Mouse (Mus musculus) embryonic facial prominence, embryonic 14.5 days (tissue): ENCODE data around the gene Dab1. TPM values are rescaled to one million over a fixed set of nuclear protein-coding genes. Genes with fewer than 3 reads are reported as not detected.

ENCODE experiments used
- ATAC-seq: fragments of 200-750 bp; cut with Nextera tagmentation; 2 replicates; pipeline ENCODE4 v1.8.0; 2017; ENCODE audit warnings: low read depth, moderate number of reproducible peaks, moderate TSS enrichment
- DNase-seq: peaks from one replicate; pipeline ENCODE4 v3.0.0-alpha.2; 2015; ENCODE audit warnings: low spot score
- H3K27ac ChIP-seq: fragments of 300-500 bp; sonication (generic); replicated peaks from 2 replicates; pipeline ENCODE4 v1.5.1; 2014; ENCODE audit warnings: low read depth, mild to moderate bottlenecking, low read length, moderate library complexity
- H3K27me3 ChIP-seq: fragments of 300-500 bp; sonication (generic); replicated peaks from 2 replicates; pipeline ENCODE4 v1.6.1; 2014; ENCODE audit warnings: low read length; ENCODE audit not compliant: control insufficient read depth, insufficient read depth
- H3K36me3 ChIP-seq: fragments of 300-500 bp; sonication (generic); 2 replicates; pipeline ENCODE4 v1.6.1; 2014; ENCODE audit warnings: low read length, mixed read lengths; ENCODE audit not compliant: control insufficient read depth, insufficient read depth
- H3K4me1 ChIP-seq: fragments of 300-500 bp; sonication (generic); 2 replicates; pipeline ENCODE4 v1.6.1; 2014; ENCODE audit warnings: antibody characterized with exemption, low read length; ENCODE audit not compliant: control insufficient read depth, insufficient read depth
- H3K4me2 ChIP-seq: fragments of 300-500 bp; sonication (generic); 2 replicates; pipeline ENCODE4 v1.6.1; 2014; ENCODE audit warnings: low read depth, mild to moderate bottlenecking, low read length, moderate library complexity, mixed read lengths
- H3K4me3 ChIP-seq: fragments of 300-500 bp; sonication (generic); 2 replicates; pipeline ENCODE4 v1.5.1; 2014; ENCODE audit warnings: low read depth, mild to moderate bottlenecking, low read length
- H3K9ac ChIP-seq: fragments of 300-500 bp; sonication (generic); 2 replicates; pipeline ENCODE4 v1.6.1; 2014; ENCODE audit warnings: low read depth, mild to moderate bottlenecking, low read length, moderate library complexity, mixed read lengths
- H3K9me3 ChIP-seq: fragments of 300-500 bp; sonication (generic); 2 replicates; pipeline ENCODE4 v1.6.1; 2016; ENCODE audit warnings: low read length; ENCODE audit not compliant: control insufficient read depth
- WGBS: fragments of 180-500 bp; shearing (Covaris S2); extraction: QIAGEN DNeasy Blood & Tissue Kit; methylation state at CpG from one replicate; pipeline ENCODE4 v1.1.7; 2014; 5-methylcytosine and 5-hydroxymethylcytosine counted together
- polyA plus RNA-seq: library from polyadenylated mRNA; unstranded; fragments of >200 nt; fragmentation: Nextera tagmentation; extraction: Ambion mirVana; gene quantifications from 2 replicates; pipeline ENCODE4 v1.2.1, GENCODE M21; 2014

Dab1 gene
- polyA plus RNA-seq, 1 experiment from 2014 or later = 7.5 TPM

- Histone ChIP-seq H3K4me2 (no peak overlapping the region), H3K36me3 (no peaks in the 10 kb centered on the region), H3K9ac (no peak overlapping the region), H3K27ac (no peak overlapping the region), H3K4me3 (no peak overlapping the region), H3K9me3 (no peaks in the 10 kb centered on the region), H3K4me1 (no peaks in the 10 kb centered on the region), H3K27me3 (no peaks in the 10 kb centered on the region)
- no peak for ATAC-seq
- DNase-seq = no peak
- 72% methylated on average over 3 of the region's 3 CpGs for WGBS
Observed at GRCm38 (mm10) chr4:104644357-104644630, 1025.1 kb downstream of the Dab1 start.

DNA sequence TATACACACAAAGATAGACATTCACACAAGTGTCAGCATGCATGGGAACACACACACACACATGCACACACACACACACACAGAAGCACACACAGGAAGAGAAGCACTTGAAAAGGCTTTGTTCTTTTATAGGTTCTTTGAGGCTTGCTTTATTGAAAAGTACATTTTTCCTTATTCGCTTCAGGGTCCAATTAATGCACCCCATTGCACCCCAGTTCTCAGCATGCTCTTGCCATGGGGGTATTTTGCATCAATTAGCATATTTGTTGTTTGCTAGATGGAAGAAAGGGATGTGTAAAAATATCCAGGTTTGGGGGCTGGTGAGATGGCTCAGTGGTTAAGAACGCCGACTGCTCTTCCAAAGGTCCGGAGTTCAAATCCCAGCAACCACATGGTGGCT, 1025.7 kb downstream of the Dab1 start:
- 95% methylated on average over 4 of the region's 4 CpGs for WGBS
- ATAC-seq = no peak
- H3K4me2 ChIP-seq = no peak overlapping the region

GRCm38 (mm10) chr4:104651761-104652160, 1032.6 kb downstream of the Dab1 start:
- Histone ChIP-seq H3K9ac (no peak overlapping the region), H3K27ac (no peak overlapping the region), H3K27me3 (no peaks in the 10 kb centered on the region), H3K4me2 (no peak overlapping the region), H3K4me3 (no peak overlapping the region), H3K36me3 (no peaks in the 10 kb centered on the region), H3K4me1 (no peaks in the 10 kb centered on the region), H3K9me3 (no peaks in the 10 kb centered on the region)
- no peak for DNase-seq
- ATAC-seq = no peak
- WGBS = 77% methylated on average over 6 of the region's 6 CpGs

More for the DNA sequence above, 1025.7 kb downstream of the Dab1 start:
- H3K4me1 ChIP-seq = no peaks in the 10 kb centered on the region
- no peak overlapping the region for H3K9ac ChIP-seq
- H3K36me3 ChIP-seq = no peaks in the 10 kb centered on the region
- H3K27ac ChIP-seq = no peak overlapping the region
- DNase-seq = no peak
- H3K9me3 ChIP-seq = no peaks in the 10 kb centered on the region
- no peak overlapping the region for H3K4me3 ChIP-seq
- H3K27me3 ChIP-seq = no peaks in the 10 kb centered on the region

DNA sequence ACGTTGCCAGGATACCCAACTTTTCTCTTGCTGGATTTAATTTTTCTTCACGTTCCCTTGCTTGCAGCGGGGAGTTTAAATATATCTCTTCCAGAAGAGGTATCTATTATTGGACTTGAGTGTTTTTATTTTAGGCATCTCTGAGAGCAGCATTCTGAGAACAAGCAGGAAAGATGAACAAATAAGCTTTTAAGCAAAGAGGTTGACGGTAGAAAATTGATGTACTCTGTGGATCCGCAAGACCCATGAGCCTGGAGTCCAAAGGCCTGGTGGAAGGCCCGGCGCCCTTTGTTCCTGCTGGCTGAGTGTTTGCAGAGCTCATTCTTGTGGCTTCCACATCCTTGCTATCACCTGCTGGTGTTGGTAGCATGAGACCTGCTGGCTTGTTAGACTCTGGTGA, 1037.6 kb downstream of the Dab1 start:
- H3K9ac ChIP-seq = no peak overlapping the region
- H3K27me3 ChIP-seq = no peaks in the 10 kb centered on the region
- 74% methylated on average over 7 of the region's 7 CpGs for WGBS
- no peaks in the 10 kb centered on the region for H3K36me3 ChIP-seq
- ATAC-seq (no peak), DNase-seq (no peak)
- H3K4me1 ChIP-seq = no peaks in the 10 kb centered on the region
- no peak overlapping the region for H3K4me2 ChIP-seq
- no peak overlapping the region for H3K27ac ChIP-seq
- no peaks in the 10 kb centered on the region for H3K9me3 ChIP-seq
- no peak overlapping the region for H3K4me3 ChIP-seq

GRCm38 (mm10) chr4:104662841-104663614, 1043.9 kb downstream of the Dab1 start:
- 73% methylated on average over 12 of the region's 12 CpGs for WGBS
- no peak overlapping the region for H3K9ac ChIP-seq
- no peaks in the 10 kb centered on the region for H3K9me3 ChIP-seq
- H3K4me3 ChIP-seq = no peak overlapping the region
- no peaks in the 10 kb centered on the region for H3K4me1 ChIP-seq
- no peak for DNase-seq
- H3K4me2 ChIP-seq = no peak overlapping the region
- no peaks in the 10 kb centered on the region for H3K36me3 ChIP-seq
- no peaks in the 10 kb centered on the region for H3K27me3 ChIP-seq
- no peak overlapping the region for H3K27ac ChIP-seq
- no peak for ATAC-seq

GRCm38 (mm10) chr4:104665553-104665952, 1046.4 kb downstream of the Dab1 start:
- DNase-seq (no peak), ATAC-seq (no peak)
- Histone ChIP-seq H3K9me3 (no peaks in the 10 kb centered on the region), H3K4me1 (no peaks in the 10 kb centered on the region), H3K27ac (no peak overlapping the region), H3K27me3 (no peaks in the 10 kb centered on the region), H3K4me3 (no peak overlapping the region), H3K4me2 (no peak overlapping the region), H3K36me3 (no peaks in the 10 kb centered on the region), H3K9ac (no peak overlapping the region)

DNA sequence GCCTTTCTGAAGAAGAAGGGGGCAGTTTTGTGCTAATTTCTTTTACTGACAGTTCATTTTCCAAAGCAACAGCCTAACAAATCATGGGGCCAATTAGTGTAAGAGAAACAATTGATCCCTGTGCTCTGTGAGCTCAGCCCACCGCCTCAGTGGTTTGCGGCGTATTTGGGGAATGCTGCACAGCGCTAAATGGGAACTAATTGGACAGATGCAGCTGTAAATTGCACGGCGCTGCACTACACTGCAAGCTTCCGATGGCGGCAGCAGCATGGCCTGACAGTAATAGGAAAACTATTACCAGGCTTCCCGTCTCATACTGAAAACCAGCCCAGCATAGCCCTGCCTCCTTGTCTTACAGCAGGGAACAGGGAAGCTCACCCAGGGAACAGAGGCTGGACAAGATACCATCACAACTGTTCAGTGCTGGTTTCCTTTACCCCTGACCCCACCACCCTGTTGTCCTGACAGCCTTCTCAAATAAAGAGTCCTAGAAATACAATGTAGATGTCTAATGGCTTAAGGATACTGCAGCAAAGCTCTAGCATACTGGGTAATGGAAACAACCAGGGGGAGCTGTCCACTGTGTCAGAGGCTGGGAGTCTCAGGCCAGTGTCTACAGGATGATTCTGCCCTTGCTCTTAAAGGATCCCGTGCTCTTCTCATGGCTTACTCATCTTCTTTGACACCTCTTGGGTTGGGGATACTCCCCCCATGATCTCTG, 1047.8 kb downstream of the Dab1 start:
- Histone ChIP-seq H3K4me3 (no peak overlapping the region), H3K4me1 (no peaks in the 10 kb centered on the region), H3K36me3 (no peaks in the 10 kb centered on the region), H3K9me3 (no peaks in the 10 kb centered on the region), H3K27ac (no peak overlapping the region), H3K9ac (no peak overlapping the region), H3K4me2 (no peak overlapping the region), H3K27me3 (no peaks in the 10 kb centered on the region)
- DNase-seq (peak; percentile 16), ATAC-seq (no peak)
- 64% methylated on average over 10 of the region's 10 CpGs for WGBS

DNA sequence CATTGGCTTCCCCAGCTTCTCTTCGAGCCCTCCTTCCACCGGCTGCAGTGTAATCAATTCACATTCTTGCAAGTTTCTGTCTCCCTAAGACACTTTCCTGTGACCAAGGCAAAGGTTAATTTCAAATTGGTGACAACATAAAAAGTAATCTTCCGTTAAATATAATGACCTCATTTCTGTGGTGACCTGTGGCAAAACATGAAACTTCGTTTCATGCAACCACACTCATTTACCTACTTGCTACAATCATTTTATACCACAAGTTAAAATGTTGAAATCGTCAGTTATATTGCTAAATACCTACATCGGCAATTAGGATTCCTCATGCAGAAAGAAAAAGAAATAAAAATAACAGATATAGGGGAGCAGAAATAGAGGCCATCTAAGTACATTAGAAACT, 1048.9 kb downstream of the Dab1 start:
- Histone ChIP-seq H3K36me3 (no peaks in the 10 kb centered on the region), H3K27ac (no peak overlapping the region), H3K4me3 (no peak overlapping the region), H3K4me2 (no peak overlapping the region), H3K9me3 (no peaks in the 10 kb centered on the region), H3K4me1 (no peaks in the 10 kb centered on the region), H3K9ac (no peak overlapping the region), H3K27me3 (no peaks in the 10 kb centered on the region)
- no peak for DNase-seq
- 85% methylated on average over 6 of the region's 6 CpGs for WGBS
- ATAC-seq = no peak

- no peak overlapping the region for H3K4me3 ChIP-seq
- ATAC-seq (no peak), DNase-seq (no peak)
- no peaks in the 10 kb centered on the region for H3K27me3 ChIP-seq
- WGBS = 83% methylated on average over 3 of the region's 3 CpGs
- H3K4me1 ChIP-seq = no peaks in the 10 kb centered on the region
- H3K27ac ChIP-seq = no peak overlapping the region
- H3K36me3 ChIP-seq = no peaks in the 10 kb centered on the region
- H3K9ac ChIP-seq = no peak overlapping the region
- no peaks in the 10 kb centered on the region for H3K9me3 ChIP-seq
- no peak overlapping the region for H3K4me2 ChIP-seq
Observed at GRCm38 (mm10) chr4:104669406-104669805, 1050.2 kb downstream of the Dab1 start.
